Mouse (Mus musculus) brain, embryonic 18.5 days (tissue): ENCODE data around the gene Nup205.

Source experiments
- DNase-seq: peaks from one replicate; pipeline ENCODE4 v3.0.0-alpha.2; 2012; ENCODE audit warnings: low read depth, low spot score

The Nup205 gene

DNA sequence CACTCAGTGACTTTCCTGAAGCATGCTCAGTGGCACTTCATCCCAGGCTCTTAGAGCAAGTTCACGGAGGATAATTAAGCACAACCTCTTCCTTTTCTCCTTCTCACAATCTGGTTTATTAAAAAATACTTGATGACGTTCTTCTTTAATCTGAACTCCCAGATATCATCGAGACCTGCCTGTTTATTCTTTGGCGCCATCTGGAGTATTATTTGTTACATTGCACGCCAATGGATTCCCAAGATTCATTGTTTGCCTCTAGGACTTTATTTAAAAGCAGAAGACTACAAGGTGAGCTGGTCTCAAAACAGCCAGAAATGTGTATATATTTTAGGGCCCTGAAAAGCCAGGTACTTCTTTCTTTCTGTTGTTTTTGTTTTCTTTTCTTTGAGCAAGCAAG, 67.9 kb downstream of the Nup205 start:
- DNase-seq = no peak

DNA sequence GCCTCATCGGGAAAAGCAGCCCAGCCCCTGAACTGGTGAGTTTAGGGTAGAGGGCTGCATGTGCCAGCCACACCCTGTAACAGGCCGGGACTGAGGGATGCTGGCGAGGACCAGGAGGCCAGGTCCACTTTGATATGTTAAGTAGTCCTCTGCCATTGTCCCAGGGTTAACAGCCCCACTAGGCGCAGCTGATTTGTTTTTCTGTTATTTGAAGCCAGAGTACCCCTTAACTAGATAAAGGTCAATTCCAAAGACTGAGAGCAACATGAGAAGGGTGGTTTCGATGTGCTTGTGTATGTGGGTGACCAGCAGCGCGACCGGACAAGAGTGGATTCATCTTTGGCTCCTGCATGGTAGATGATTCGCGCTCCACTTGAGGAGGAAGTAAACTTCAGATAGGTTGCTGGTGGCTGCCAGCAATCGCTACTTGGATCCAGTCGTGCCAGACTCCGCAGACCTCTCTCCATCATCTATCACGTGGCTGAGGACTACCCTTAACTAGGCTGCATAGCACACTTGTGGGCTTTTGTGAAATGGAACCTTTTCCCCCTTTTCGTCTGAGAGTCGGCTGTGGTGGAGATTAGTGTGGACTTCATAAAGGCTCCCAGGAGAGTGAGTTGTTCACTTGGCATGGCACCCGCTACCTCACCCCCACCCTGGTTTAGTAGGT, 74.7 kb downstream of the Nup205 start:
- no peak for DNase-seq

DNA sequence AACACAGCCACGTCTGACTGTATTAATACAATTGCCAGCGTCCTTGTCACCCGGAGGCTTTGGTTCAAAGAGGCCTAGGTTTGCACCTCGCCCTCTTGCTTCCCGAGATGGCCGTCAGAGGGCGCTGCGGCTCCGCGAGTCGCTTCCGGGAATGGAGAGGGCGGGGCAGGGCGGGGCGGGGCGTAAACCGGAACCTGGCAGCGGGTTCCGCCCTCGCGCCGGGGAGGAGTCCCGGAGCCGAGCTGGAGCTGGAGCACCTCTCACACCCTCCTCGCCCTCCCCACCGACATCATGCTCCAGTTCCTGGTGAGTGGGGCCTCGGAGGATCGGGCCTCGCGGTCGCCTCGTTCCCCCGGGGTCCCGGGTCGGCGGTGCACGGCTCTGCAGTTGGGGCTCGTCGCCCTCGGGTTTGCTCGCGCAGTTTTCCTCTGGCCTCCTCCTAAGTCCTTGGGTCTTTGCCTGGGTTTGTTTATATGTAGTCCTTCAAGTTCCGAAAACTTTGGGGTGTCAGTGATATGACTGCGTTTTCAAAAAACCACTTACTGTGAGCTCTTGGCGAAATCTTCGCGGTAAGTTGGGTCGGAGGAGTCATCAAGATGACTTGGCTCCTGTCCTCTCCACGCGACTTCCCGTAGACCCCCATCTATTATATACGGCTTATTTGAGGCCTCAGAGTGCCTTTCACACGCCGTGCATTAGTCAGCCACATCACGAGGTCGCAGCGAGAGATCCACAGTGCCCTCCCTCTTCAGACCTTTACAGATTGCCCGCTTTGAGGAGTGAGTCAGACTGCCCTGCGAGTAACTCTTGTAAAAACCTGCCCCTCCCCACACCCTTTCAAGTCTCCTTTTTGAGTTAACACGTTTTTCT, 75.5 kb downstream of the Nup205 start:
- DNase-seq = peak; percentile 54

DNA sequence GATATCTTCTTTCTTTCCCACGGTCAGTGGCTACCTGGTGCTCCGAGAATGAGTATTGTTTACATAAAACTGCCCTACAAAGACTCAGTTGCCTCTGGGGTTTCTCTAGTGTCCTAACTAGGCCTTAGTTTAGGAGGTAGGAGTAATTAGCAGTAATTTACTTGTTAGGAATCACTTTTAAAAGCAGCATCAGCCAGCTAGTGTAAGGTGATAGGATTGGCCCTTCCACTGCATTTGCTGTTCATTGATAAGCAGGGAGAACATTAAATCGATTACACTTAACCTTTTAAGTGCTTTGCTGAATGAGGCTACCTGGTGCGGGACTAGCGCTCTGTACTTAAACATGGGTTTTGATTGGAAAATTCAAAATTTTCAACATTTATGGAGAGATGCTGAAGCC, 76.3 kb downstream of the Nup205 start:
- no peak for DNase-seq

DNA sequence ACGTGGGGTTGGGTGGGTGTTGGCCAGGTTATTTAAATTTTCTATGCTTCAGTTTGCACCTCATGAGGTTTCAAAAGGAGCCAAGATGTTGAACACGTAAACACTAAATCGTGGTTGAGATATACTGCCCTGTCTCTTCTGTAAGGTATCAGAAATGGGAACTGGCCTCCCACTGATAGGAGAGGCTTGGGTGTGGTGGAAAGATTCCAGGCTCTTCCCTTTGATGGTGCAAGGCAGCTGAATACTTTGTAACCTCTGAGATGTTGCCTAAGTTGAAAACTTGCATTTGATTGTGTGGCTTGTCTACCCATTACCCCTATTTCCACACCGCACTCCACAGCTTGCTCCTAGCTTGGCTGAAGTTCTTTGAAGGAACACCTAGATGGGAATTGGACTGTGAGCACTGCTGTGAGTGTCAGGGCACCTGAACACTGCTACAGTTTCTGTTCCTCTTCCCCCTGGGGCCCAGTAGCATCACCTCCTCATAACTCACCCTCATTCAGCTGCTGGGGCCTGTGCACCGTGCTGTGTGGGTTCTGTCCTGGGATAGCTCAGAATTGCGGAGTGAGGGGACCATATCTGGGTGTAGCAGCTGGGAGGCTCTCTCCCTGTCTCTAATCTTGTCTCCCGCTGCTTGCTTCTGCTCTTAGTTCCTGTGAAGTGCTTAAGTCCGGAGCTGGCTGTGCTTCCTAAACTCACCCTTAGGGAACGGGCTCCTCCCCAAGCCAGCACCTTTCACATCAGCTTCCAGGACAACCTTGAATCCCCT, 77.1 kb downstream of the Nup205 start:
- no peak for DNase-seq

DNA sequence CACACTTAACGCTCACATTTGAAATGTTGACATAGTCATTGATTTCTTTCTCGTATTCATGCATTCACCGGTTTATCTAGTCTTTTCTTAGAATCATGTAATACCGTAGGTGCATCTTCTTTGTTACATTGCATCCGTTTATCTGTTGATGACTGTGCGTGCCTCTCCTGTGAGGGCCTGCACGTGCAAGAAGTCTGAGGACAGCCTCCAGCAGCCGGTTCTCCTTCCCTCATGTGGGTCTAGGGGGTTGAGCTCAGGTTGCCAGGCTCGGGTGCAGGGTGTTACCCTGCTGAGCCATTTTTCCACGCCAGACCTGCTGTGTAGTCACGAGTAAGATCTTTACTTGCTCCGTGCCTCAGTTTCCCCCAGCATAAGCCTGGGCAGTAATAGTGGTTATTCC, 77.8 kb downstream of the Nup205 start:
- no peak for DNase-seq

DNA sequence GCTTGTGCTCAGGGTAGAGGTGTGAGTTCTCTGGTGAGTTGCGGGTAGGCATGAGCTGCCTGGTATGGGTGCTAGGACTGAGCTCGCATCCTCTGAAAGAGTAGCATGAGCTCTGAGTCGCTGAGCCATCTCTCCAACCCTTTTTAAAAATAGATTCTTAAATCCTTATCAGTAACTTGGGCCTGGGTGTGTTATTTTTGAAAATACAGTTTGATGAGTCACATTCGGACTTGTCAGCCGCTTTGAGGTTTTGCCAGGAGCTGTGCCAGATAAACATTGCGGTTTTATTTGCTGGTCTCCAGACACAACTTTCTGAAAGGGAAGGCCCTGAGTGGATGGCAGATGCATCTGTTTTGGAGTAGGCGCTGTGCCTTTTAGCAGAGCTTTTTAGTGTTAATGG, 79.5 kb downstream of the Nup205 start:
- no peak for DNase-seq

DNA sequence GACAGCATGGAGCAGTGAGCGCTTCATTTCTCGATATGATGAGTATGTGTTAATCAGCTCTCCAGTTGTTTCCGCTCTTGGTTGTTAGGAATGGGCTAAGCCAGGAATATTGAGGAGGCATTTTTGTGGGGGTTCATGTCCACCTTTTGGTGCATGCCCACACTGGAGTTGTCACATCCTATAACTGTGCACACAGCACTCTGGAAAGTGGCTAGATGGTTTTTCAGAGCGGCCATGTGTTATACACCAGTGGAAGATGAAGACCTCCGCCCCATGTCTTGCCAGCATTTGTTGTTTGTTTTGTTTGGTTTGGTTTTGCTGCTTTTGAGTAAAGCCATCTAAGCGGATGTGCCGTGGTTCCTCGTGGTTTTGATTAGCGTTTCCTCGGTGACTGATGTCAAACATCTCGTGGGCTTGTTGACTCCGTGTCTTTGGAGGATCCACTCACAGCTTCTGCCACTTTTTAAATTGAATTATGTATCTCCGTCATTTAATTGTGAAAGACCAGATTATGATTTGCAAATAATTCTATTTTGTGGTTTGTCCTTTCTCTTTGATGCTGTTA, 80.5 kb downstream of the Nup205 start:
- no peak for DNase-seq

DNA sequence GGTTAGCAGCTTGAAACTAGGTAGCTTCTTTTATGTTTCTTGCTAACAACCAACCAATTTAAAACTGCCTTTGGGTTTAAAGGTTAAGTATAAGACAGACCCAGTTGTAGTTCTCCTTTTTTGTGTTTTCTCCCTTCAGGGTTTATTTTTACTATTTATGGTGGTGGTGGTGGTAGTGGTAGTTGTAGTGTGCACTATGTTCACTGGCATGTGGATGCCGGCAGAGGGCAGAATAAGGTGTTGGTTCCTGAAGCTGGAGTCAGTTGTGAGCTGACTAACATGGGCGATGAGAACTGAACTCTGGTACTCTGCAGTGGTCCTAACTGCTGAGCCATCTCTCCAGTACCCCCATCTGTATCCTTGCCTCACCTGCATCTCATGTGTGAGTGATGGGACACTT, 81.7 kb downstream of the Nup205 start:
- DNase-seq = no peak

DNA sequence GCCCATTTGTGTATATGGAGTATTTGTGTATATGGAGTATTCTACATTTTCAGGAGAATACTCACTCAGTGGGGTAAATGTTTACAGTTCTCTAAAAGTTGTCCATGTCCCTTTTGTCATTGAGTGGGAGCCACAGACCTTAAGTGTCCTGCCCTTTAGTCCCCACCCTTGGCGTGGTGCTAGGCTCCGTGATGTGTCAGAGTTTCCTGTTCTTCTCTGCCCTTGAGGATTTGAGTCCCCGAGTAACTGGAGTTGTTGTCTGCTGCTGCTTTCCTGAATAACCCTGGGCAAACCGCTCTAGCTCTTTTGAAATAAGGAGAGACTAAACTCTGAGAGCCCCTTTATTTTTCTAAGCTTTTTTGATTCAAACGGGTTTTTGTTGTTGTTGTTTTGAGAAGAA, 82.3 kb downstream of the Nup205 start:
- DNase-seq = no peak

DNA sequence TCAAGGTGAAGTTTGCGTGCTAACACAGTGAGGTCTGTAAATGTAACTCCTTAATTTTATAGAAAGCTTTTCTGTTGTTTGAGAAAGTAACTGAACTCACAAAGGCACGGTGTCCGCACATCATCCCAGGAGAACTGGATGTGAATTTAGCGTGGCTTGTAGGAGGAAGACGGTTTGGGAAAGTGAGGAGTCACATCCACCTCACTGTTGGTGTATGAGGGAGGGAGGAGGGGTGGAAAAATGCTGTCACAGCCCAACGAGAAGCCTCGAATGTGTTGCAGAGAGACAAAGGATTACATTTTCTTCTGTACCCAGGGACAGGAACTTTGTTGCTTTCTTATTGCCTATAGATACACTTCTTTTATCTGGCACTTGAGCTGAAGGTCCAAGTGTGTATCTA, 83.3 kb downstream of the Nup205 start:
- DNase-seq = no peak

DNA sequence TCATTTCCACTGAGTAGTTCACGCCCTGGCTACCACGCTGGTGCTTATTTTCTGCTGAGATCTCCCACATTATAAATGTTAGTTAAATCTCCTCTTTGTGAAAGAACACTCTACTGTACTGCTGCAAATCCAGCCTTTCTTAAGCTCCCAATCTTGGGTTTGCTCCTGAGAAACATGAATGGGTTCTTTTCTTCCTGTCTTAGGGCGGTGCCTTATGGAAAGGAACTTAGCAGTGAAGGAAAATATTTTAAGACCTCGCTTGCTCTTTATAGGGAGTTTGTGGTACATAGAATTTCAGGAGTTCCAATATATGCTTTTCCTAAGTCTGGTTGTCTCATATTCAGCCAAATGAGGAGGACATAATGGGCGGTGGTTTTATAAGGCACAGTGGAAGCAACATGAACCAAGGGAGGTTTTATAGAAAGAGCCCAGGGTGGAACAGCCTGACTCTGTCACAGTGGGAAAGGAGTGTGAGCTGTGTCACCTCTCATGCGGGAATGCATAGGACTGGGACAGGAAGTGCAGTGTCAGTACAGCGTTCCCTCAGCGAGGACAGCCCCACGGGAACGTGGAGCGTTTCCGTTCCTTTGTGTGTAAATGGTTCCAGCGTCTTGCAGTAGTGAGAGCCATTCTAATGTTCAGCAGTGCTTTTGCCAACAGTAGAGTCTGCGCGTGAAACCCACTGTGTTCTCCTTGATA, 88.5 kb downstream of the Nup205 start:
- DNase-seq = no peak

DNA sequence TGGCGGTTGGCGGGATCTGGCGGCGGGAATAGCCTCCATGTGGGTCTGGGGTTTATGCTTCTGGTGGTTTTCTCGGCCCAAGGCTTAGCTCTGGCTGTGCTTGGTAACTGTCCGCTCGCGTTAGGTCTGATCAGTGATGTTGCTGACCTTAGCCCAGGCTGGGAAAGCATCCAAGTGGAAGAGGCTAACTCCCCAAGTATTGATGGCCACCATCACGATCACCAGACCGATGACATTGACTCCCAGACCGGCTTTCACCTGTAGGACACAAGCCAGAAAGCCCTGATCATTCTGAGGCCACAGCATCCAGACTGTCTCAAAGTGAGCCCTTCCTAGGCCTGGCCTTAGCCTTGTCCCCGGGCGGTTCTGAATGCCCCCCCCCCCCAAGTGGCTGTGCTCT, 91.5 kb downstream of the Nup205 start:
- no peak for DNase-seq

DNA sequence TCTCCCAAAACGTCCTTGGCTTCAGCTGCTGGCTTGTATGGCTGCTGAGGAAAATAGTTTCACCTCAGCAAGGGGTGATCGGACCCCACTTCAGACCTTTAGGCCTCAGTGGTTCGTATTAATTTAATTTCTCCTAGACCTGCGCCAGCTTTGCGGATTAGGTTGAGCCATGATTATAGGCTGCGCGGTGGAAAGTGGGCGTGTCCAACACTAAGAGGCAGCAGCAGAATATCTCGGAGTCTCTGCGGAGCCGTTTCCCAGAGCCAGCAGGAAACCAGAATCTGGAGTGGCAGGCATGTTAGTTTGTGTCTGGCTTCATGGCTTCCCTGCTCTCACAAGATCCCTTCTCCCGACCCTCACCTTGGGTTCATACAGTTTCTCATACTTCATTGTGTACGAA, 92.4 kb downstream of the Nup205 start:
- no peak for DNase-seq

DNA sequence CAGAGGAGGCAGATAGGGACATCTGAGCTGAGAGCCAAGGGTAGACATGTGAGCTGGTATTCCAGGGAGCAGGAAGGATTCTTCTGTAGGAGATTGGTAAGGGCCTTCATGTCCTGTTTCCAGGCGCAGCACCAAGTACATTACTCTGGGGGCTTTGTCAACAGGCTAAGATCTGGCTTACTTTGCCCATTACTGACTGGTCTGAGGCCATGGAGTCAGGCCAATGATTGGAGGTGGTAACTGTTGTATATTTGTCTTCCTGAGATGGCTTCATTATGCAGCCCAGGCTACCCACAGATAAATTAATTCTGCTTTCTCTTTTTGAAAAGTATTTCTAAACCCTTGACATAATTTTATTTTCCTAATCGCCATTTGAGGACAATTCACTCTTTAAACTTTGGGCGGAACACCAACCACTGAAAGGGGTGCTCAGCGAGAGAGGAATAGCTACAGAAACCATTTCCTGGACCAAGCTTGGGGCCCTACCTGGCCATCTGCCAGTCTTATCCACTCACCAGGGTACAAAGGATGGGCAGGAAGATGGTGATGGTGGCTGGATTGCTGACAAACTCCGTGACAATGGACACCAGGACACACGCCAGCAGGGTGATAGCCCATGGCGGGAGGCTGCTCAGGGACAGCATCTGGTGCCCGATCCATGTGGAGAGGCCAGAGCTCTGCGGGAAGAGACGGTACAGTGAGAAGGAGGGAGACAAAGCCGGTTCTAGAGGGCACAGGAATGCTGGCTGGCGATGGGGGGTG, 94.1 kb downstream of the Nup205 start:
- DNase-seq = no peak

DNA sequence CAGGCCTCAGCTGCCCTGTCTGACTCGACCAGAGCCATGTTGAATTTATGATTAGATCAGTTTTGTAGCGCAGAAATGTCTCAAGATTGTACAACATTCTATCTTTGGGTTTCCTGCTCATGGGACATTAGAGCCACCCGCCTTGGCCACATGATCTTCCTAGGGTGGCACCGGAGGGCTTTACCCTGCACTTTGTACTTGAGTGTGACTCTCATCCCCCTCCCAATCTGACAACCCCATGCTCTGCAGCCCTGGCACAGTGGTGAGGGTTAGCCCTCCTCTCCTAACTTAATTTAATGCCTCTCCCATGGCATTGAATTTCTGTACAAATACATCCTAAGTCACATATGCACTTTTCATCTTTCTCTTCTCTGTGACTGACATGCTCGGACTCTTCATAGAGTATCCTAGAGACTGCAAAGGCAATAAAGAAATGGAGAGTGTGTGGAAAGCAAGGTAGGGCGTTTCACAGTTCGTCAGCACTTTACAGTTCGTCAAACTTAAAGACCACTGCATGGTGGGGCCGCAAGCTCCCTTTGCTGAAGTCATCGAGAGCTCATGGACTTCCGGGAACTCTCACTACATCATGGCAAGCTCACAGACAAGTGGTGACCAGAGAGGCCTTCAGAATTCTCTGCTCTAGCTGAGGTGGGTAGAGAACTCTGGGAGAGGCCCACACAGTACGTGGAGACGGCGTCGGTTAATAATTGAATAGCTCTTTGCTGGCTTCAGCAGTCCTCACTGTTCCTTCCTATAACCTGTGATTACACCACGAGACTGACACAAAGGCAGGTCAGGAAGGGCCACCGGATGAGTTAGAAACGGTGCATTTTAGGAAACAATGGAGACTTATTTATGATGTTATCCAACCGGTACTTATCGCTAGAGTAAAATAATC, 94.9 kb downstream of the Nup205 start:
- DNase-seq = no peak

DNA sequence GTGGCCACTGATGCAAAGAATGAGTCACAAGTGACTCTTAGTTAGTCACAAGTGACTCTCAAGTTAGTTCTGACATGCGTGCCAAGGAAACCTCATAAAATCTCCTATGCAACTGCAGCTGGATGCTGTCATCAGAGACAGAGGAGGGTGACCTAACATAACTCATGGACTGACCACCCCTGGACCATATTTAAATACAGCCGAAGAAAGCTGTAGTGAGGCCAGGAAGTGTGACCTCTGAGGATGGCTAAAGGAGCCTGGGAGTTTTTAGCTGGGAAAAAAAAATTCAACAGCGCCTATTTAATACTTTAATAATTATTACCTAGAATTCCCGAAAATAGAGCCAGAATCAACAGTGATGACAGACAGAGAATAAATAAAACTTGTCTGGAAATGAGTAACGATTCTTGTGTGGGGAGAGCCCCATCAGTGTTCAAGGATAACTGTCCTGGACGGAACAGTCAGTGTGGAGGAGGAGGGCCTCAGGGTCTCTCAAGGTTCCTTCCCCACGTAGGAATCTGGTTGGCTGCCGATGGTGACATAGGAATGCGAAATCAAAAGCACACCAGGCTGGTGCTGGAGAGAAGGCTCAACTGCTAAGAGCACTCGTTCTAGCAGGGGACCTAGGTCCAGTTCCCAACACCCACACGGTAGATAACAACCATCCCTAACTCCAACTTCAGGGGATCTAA, 96.3 kb downstream of the Nup205 start:
- no peak for DNase-seq

DNA sequence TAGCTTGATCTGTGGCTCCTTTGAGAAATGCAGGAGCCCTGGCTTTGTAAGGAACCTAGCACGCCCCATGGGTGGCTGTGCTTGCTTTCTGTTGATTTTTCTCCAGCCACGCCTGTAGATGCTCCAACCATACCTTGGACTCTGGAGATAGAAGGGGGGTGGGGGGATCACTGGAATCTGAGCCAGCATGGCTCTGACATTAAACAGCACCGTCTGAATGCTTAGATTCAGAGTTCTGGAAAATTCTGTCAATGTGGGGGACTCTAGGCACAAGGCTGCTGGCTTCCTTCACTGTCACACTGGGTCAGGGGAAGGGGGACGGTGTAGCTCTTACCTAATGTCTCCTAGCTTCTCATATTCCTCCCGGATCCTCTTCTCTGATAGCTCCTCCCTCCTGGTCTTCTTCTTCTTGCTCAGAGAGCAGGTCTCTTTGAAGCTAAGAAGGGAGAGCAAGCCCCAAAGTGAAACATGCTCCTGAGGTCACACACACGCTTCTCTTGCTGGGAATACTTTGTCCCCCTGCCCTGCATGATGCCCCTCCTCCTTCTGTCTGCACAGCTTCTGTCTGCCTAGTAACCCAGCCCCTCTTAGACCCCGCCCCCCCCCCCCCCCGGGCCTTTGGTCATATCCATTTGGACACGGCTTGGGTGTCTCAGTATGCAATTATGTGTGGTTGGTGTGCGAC, 100.8 kb downstream of the Nup205 start:
- DNase-seq = no peak

DNA sequence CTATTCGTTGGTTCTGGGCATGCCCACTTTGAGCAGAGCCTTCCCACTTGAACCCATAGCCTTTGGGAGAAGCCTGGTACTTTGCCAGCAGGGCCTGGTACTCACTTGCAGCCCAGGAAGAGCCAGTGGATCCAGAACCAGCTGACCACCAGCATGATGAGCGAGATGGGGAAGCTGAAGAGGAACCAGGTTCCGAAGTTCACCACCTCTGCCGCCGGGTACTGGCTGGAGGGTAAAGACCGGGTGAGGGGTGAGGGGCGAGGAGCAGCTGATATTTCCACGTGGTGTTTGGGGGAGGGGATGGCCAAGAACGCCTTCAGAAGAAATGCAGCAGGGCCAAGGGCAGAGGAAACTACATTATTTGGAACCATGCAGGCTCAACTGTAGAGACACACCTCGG, 102.1 kb downstream of the Nup205 start:
- no peak for DNase-seq
